Mouse (Mus musculus) stomach, embryonic 16.5 days (tissue): Measurements from ENCODE around the gene Actl6a. TPM values are rescaled to one million over a fixed set of nuclear protein-coding genes. Genes with fewer than 3 reads are reported as not detected.
"Not testable (repeated sequence)": the region's sequence is repeated elsewhere in the genome, so short reads cannot be mapped to it uniquely, and the experiment has no call there.

Experiments
- ATAC-seq: fragments of 200-750 bp; cut with Nextera tagmentation; 2 replicates; pipeline ENCODE4 v1.8.0; 2017; ENCODE audit warnings: moderate number of reproducible peaks, moderate TSS enrichment; ENCODE audit not compliant: insufficient read depth, low FRiP score
- H3K27ac ChIP-seq: fragments of 300-500 bp; sonication (generic); 2 replicates; pipeline ENCODE4 v1.5.1; 2014; ENCODE audit warnings: low read length
- H3K27me3 ChIP-seq: fragments of 300-500 bp; sonication (generic); 2 replicates; pipeline ENCODE4 v1.6.1; 2014; ENCODE audit warnings: low read length, control low read depth, mixed read lengths; ENCODE audit not compliant: control insufficient read depth, insufficient read depth
- H3K36me3 ChIP-seq: fragments of 300-500 bp; sonication (generic); 2 replicates; pipeline ENCODE4 v1.6.1; 2014; ENCODE audit warnings: low read length; ENCODE audit not compliant: control insufficient read depth, insufficient read depth
- H3K4me1 ChIP-seq: fragments of 300-500 bp; sonication (generic); 2 replicates; pipeline ENCODE4 v1.6.1; 2014; ENCODE audit warnings: low read length, control low read depth, mixed read lengths; ENCODE audit not compliant: control insufficient read depth, insufficient read depth
- H3K4me2 ChIP-seq: fragments of 300-500 bp; sonication (generic); 2 replicates; pipeline ENCODE4 v1.6.1; 2014; ENCODE audit warnings: low read depth, low read length, mixed read lengths
- H3K4me3 ChIP-seq: fragments of 300-500 bp; sonication (generic); replicated peaks from 2 replicates; pipeline ENCODE4 v1.5.1; 2014; ENCODE audit warnings: mild to moderate bottlenecking, low read length
- H3K9ac ChIP-seq: fragments of 300-500 bp; sonication (generic); 2 replicates; pipeline ENCODE4 v1.6.1; 2014; ENCODE audit warnings: low read length
- H3K9me3 ChIP-seq: fragments of 300-500 bp; sonication (generic); replicated peaks from 2 replicates; pipeline ENCODE4 v1.6.1; 2016; ENCODE audit warnings: low read length, control low read depth; ENCODE audit not compliant: control insufficient read depth
- WGBS: fragments of 180-500 bp; shearing (Covaris S2); extraction: QIAGEN DNeasy Blood & Tissue Kit; methylation state at CpG from one replicate; pipeline ENCODE4 v1.1.7; 2014; 5-methylcytosine and 5-hydroxymethylcytosine counted together
- polyA plus RNA-seq: library from polyadenylated mRNA; unstranded; fragments of >200 nt; fragmentation: Nextera tagmentation; extraction: Ambion mirVana; gene quantifications from 2 replicates; pipeline ENCODE4 v1.2.1, GENCODE M21; 2015

Actl6a gene
- polyA plus RNA-seq, 1 experiment from 2014 or later: 120 TPM

DNA sequence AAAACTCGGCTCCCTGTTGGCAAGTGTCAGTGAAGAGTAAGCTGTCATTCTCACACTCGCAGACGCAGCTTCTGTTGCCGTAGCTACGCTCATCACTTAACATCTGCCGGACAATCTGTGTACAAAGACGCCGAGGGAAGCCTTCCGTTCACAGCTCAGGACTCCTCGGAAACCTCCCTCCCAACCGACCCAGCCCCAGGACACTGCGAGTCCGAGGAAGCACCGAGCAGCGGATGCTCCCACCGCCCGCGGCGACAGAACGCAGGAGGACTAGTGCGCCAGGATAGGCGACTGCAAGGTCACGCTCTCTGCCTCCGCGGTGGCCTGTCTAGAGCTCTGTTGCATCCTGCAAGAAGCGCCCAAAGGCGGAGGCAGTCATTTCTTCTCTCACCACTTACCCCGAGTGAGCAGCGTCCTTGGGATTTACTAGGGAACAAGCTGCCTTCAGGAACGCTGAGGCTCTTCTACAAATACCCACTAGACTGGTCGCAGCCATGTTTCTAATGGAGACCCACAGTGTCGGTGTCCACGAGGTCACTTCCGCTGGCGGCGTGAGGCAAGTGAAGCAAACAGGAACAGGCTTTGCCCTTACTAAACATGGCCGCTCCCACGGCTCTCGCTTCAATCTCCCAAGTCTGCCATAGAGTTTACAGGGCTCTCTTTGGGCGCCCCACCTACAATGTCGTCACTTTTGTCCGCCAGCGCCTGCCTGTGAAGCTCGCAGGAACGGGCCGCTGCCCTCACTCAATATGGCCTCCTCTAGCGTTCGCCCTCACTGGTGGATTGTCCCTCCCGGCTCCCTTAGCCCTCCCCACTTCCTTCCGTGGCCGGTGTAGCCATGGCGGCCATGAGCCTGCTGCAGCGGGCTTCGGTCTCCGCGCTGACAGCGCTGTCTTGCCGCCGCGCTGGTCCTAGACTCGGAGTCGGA is 30.4 kb downstream of the Actl6a start, which contains the start of gene Ndufb5:
Gene Ndufb5, plus strand, starts transcription at position 747 of the 928 bp plus-strand sequence.
- H3K4me1 ChIP-seq: peaks cover 8% of the 10 kb centered on the region
- under 1% methylated on average over 62 of the region's 62 CpGs for WGBS
- H3K27me3 ChIP-seq: no peaks in the 10 kb centered on the region
- H3K4me3 ChIP-seq: peak within 1 kb of the TSS; percentile 96
- peaks cover 7% of the 10 kb centered on the region for H3K36me3 ChIP-seq
- ATAC-seq: peak; percentile 99
- no peaks in the 10 kb centered on the region for H3K9me3 ChIP-seq
- peak within 1 kb of the TSS; percentile 90 for H3K9ac ChIP-seq
- H3K27ac ChIP-seq: peak within 1 kb of the TSS; percentile 82
- H3K4me2 ChIP-seq: peak within 1 kb of the TSS; percentile 83

DNA sequence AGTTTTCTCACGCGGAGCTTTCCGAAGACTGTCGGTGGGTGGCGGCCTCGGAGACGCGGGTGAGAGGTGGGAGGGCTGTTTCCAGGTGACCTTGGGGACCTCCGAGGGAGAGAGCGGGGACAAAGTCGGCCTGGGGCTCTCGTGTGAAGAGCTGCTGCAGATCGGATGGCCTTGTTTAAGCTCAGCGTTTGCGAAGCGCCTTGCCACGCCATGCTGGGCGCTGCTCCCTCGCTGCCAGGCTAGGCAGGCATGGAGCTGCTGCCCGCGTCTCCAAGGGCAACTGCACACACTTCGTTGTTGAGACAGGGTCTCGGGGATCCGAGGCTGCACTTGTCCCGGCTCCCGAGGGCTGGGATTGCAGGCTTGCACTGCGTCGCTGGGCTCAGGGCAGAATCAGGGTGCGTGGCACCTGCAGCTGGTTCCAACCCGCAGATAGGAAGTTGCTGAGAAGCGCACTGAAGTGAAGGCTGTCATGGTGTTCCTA is 31.1 kb downstream of the Actl6a start, which contains the start of gene Mrpl47:
Gene Mrpl47, minus strand, starts transcription at position 434 of the 484 bp plus-strand sequence.
- ATAC-seq: peak; percentile 33; the same call in 1 of the 2 replicates
- peak within 1 kb of the TSS; percentile 90 for H3K9ac ChIP-seq
- under 1% methylated on average over 31 of the region's 31 CpGs for WGBS

DNA sequence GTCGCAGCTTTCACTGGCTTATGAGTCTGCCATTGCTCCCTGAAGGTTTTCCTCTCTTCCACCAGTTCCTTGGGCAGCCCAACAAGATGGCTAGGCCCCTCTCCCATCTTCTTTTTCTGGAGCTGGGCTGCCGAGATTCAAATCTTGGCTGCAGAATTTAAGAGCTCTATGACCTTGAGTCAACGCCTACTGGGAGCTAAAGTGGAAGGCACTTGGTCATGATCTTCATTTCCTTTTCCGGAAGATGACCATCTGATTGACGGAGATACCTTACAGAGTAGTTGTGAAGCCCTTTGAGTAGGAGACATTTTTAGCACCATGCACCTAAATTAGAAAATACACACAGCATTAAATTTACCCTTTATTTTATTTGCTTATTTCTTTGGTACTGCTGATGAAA is 32.5 kb downstream of the Actl6a start:
- H3K4me3 ChIP-seq: no peak overlapping the region
- no peak overlapping the region for H3K4me2 ChIP-seq
- H3K27ac ChIP-seq: no peak overlapping the region
- H3K27me3 ChIP-seq: no peaks in the 10 kb centered on the region
- no peak for ATAC-seq
- no peaks in the 10 kb centered on the region for H3K9me3 ChIP-seq
- peaks cover 8% of the 10 kb centered on the region for H3K4me1 ChIP-seq
- WGBS: 96% methylated on average over 5 of the region's 5 CpGs
- H3K36me3 ChIP-seq: no peaks in the 10 kb centered on the region
- H3K9ac ChIP-seq: no peak overlapping the region

More for the DNA sequence above, 31.1 kb downstream of the Actl6a start, which contains the start of gene Mrpl47:
- peak within 1 kb of the TSS; percentile 96 for H3K4me3 ChIP-seq
- H3K4me1 ChIP-seq: peaks cover 8% of the 10 kb centered on the region
- peaks cover 4% of the 10 kb centered on the region; the same call in 1 of the 2 replicates for H3K36me3 ChIP-seq
- no peaks in the 10 kb centered on the region for H3K27me3 ChIP-seq
- no peaks in the 10 kb centered on the region for H3K9me3 ChIP-seq
- H3K27ac ChIP-seq: peak within 1 kb of the TSS; percentile 82
- H3K4me2 ChIP-seq: peak within 1 kb of the TSS; percentile 83

DNA sequence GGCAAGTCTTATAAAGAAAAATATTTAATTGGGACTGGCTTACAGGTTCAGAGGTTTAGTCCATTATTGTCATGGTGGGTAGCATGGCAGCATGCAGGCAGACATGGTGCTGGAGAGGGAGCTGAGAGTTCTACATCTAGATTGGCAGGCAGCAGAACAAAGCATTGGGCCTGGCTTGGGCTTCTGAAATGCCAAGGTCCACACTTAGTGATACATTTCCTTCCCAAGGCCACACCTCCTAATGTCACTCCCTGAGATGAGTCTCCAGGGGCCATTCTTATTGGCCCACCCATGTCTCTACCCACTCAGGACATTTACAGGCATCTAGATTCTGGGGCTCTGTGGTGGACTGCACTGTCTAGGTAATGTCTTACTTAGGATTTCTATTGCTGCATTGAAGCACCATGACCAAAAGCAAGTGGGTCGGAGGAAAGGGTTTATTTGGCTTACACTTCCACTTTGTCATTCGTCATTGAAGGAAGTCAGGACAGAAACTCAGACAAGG is 36.2 kb downstream of the Actl6a start:
- WGBS: 72% methylated on average over 2 of the region's 2 CpGs
- Histone ChIP-seq H3K4me2 (no peak overlapping the region), H3K36me3 (peaks cover 11% of the 10 kb centered on the region)

DNA sequence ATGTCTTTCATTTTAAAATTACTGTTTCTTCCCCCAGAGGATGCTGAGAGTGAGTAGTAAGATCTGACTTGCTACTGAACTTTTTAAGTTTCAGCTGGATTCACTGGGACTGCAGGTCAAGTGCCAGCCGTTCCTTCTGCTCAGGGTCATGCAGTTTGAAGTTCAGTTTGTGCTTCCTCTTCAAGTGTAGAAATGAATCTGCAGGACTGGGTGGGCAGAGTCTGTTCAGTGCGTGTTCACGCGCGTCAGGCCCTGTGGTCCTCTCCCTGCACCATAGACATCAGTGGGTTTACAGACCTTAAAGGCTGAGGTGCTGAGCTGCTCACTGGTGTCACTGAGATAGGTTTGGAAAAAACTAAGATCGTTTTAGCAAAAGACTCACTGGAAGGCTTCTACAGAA is 38.9 kb downstream of the Actl6a start:
- no peak overlapping the region for H3K9ac ChIP-seq
- no peak overlapping the region for H3K27ac ChIP-seq
- no peaks in the 10 kb centered on the region for H3K27me3 ChIP-seq
- no peak overlapping the region for H3K4me3 ChIP-seq
- H3K36me3 ChIP-seq: peaks cover 20% of the 10 kb centered on the region
- no peaks in the 10 kb centered on the region for H3K4me1 ChIP-seq
- ATAC-seq: no peak
- H3K9me3 ChIP-seq: no peaks in the 10 kb centered on the region
- H3K4me2 ChIP-seq: no peak overlapping the region
- 83% methylated on average over 6 of the region's 6 CpGs for WGBS

More for the DNA sequence above, 36.2 kb downstream of the Actl6a start:
- Histone ChIP-seq H3K9me3 (no peaks in the 10 kb centered on the region), H3K9ac (no peak overlapping the region), H3K27ac (no peak overlapping the region), H3K27me3 (no peaks in the 10 kb centered on the region), H3K4me3 (no peak overlapping the region), H3K4me1 (peaks cover 8% of the 10 kb centered on the region)
- no peak for ATAC-seq

DNA sequence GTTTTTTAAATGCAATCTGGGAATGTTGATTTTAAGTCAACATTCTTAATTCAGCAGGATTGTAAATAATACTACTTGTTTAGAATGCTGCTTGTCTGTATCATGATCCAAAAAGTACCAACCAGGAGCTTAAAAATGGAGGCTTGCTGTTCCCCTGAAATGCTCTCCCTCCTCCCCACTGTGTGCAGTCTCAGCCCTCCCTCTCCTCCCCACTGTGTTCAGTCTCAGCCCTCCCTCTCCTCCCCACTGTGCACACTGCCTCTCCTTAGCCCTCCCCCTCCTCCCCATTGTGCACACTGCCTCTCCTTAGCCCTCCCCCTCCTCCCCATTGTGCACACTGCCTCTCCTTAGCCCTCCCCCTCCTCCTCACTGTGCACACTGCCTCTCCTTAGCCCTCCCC is 39.3 kb downstream of the Actl6a start:
- not testable (repeated sequence) for H3K4me3 ChIP-seq, H3K9me3 ChIP-seq, H3K4me1 ChIP-seq, H3K9ac ChIP-seq, ATAC-seq, H3K27ac ChIP-seq, H3K4me2 ChIP-seq, H3K27me3 ChIP-seq
- peaks cover 20% of the 10 kb centered on the region for H3K36me3 ChIP-seq

DNA sequence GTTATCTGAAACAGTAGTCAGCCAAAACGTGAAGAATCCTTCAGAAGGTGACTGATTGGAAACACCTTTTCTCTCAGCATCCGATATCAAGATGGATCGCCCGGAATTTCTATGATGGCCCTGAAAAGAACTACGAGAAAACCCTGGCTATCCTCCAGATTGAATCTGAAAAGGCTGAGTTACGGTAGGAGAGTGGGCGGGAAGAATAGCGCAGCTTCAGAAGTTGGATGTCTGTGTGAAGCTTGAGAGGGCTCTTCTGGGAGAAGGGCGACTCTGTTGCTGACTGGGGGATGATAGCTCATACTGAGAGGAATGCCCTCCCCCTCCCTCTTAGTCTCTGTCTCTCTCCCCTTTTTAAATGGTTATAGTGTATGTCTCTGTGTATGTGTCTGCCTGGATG is 42.3 kb downstream of the Actl6a start:
- Histone ChIP-seq H3K4me1 (no peaks in the 10 kb centered on the region), H3K27ac (no peak overlapping the region), H3K27me3 (no peaks in the 10 kb centered on the region), H3K36me3 (peaks cover 33% of the 10 kb centered on the region), H3K4me3 (no peak overlapping the region), H3K4me2 (no peak overlapping the region), H3K9ac (no peak overlapping the region), H3K9me3 (no peaks in the 10 kb centered on the region)
- ATAC-seq: no peak
- 89% methylated on average over 9 of the region's 9 CpGs for WGBS

DNA sequence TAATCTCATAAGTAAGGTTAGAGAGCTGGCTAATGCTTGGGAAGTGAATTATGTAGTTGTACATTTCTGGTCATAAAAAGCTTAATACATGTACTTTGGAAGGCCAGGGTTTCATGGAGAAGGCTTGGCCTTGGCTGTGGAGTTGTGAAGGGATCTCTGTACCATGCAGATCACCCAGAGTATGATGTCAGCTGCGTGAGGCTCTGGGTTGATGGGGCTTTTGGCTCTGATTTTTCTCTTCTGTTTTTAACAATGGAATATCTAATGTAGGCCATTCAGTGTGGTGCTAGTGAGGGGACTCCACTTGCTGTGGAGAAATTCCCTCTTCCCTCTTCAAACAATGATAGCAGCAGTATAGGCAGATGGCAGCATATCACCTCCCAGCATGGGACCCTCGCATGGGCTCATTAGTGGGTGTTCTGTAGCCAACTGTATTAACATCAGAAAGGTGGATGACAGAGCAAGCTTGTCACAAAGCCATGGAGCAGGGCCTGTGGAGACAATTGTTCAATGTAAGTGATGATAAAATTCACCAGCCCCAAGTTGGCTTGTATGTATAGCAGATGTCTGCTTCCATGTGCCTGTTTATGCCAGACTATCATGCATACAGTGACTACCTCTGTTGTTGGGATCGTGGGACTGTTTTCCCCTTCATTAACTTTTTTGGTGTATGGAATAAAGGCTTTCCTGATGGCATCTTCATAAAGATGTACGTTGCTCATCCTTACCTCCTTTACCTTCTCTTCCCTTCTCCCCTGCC is 43.9 kb downstream of the Actl6a start:
- Histone ChIP-seq H3K36me3 (peaks cover 33% of the 10 kb centered on the region), H3K4me2 (no peak overlapping the region), H3K4me1 (no peaks in the 10 kb centered on the region), H3K27ac (no peak overlapping the region), H3K27me3 (no peaks in the 10 kb centered on the region), H3K9me3 (no peaks in the 10 kb centered on the region), H3K9ac (no peak overlapping the region), H3K4me3 (no peak overlapping the region)
- 90% methylated on average over 4 of the region's 4 CpGs for WGBS
- ATAC-seq: no peak
